Mouse (Mus musculus): ENCODE measurements around the gene Pygo2. TPM values are rescaled to one million over a fixed set of nuclear protein-coding genes. Genes with fewer than 3 reads are reported as not detected.

Gene Pygo2
- polyA plus RNA-seq, 1 experiment, result not detected

DNA sequence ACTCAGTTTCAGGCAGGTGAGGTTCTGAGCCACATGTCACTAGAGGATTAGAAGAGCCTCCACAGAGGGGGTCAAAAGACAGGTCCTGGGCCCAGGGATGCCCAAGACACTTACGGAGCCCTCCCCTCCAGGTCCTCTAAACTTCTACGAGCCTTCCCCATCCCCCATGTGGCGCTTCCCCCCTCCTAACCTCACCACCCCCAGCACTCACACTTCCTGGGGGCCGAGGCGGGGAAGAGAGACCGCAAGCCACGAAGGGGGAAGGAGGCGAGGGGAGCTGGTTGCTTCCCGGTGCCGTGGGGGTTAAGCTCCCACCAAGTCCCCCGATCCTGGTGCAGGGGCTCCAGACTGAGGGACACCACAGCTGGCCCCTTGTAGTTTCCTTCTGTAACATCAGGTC lies 44.6 kb upstream of the Pygo2 start:
- TF ChIP-seq CTCF (IDR thresholded peaks at IDR 0.05; ENCODE audit: insufficient read depth, low read depth, low read length), result no peak
- no peak for TF ChIP-seq POLR2A (IDR thresholded peaks at IDR 0.05; ENCODE audit: insufficient read depth, low read depth, low read length)
- WGBS, result 75% methylated on average over 11 of the region's 11 CpGs
- Histone ChIP-seq H3K4me3 (ENCODE audit: insufficient read depth, low read depth, low read length) (no peak overlapping the region), H3K27ac (ENCODE audit: insufficient read depth, low read depth, low read length) (no peak overlapping the region), H3K4me1 (ENCODE audit: control insufficient read depth, insufficient read depth, low read length) (peaks cover 15% of the 10 kb centered on the region)

DNA sequence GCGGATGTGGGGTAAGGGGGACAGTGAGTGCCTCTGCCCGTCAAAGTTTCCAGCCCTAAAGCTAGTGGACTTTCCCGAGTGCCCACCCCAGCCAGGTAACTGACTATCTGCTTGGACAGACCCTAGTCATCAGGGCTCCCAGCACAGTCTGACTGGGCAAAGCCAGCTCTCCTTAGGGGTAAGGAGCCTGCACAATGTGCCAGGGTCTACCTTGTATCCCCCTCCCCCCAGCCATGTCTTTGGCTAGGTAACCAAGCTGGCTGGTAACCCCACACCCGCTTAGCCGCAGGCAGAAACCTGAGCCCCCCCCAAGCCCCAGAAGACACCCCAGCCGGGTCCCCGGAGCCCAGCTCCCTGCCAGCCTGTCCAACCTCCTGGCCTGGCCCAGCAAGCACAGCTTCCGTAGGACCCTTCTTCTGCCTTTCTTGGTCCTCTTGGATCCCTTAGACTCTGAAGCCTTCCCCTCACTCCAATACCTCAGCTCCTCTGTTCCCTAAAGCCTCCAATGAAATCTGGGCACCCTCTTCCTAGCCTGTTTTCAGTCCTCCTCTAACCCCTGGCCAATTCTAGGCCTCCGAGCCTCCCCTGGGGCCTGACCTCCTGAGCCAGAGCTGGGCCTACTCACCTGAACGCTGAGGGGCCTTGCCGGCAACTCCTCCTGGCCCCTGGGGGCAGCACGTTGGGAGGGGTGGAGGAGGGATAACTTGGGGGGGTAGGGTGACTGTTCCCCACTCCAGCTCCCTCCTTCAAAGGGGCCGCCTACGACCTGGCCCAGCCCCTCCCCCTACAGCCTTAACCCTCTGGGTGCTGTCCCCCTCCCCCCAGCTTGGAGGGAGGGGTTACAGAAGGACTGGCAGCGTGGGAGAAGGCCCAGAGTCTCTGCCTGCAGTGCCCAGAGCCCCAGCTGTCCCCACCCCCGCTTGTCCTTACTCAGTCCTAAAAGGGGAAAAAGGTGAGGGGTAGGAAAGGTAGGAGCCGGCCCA lies 43.3 kb upstream of the Pygo2 start:
- 69% methylated on average over 17 of the region's 17 CpGs for WGBS
- no peak overlapping the region for H3K4me3 ChIP-seq (ENCODE audit: insufficient read depth, low read depth, low read length)
- TF ChIP-seq CTCF (IDR thresholded peaks at IDR 0.05; ENCODE audit: insufficient read depth, low read depth, low read length) (no peak), POLR2A (IDR thresholded peaks at IDR 0.05; ENCODE audit: insufficient read depth, low read depth, low read length) (no peak)
- H3K27ac ChIP-seq (ENCODE audit: insufficient read depth, low read depth, low read length), result no peak overlapping the region
- H3K4me1 ChIP-seq (ENCODE audit: control insufficient read depth, insufficient read depth, low read length), result peaks cover 25% of the 10 kb centered on the region

DNA sequence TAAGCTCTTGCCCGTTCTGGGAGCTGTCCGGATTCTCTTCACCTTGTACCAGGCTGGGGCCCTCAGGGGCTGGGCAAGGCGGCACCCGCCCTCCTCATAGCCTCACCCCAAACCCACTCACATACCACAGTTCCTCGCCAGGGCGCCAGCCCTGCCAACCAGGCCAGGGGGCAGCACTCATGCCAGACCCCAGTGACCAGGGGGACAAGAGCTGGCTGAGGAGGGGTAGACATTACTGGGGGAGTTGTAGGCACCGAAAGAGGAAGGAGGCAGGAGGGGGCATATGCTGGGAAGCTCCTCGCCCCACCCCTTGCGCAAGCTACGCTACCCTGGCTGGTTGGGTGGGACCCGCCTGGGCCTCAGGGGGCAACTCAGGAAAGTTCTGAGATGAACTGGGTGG lies 42.4 kb upstream of the Pygo2 start:
- TF ChIP-seq CTCF (IDR thresholded peaks at IDR 0.05; ENCODE audit: insufficient read depth, low read depth, low read length) (no peak), POLR2A (IDR thresholded peaks at IDR 0.05; ENCODE audit: insufficient read depth, low read depth, low read length) (no peak)
- Histone ChIP-seq H3K4me3 (ENCODE audit: insufficient read depth, low read depth, low read length) (no peak overlapping the region), H3K4me1 (ENCODE audit: control insufficient read depth, insufficient read depth, low read length) (peaks cover 31% of the 10 kb centered on the region), H3K27ac (ENCODE audit: insufficient read depth, low read depth, low read length) (no peak overlapping the region)
- WGBS, result 71% methylated on average over 11 of the region's 11 CpGs

- Histone ChIP-seq H3K4me1 (ENCODE audit: control insufficient read depth, insufficient read depth, low read length) (peaks cover 33% of the 10 kb centered on the region), H3K27ac (ENCODE audit: insufficient read depth, low read depth, low read length) (no peak overlapping the region), H3K4me3 (ENCODE audit: insufficient read depth, low read depth, low read length) (no peak overlapping the region)
- TF ChIP-seq POLR2A (IDR thresholded peaks at IDR 0.05; ENCODE audit: insufficient read depth, low read depth, low read length), result no peak
- TF ChIP-seq CTCF (IDR thresholded peaks at IDR 0.05; ENCODE audit: insufficient read depth, low read depth, low read length), result no peak
- 45% methylated on average over 11 of the region's 11 CpGs for WGBS
These were observed 41.7 kb upstream of the Pygo2 start for GRCm38 (mm10) chr3:89388134-89388881.

DNA sequence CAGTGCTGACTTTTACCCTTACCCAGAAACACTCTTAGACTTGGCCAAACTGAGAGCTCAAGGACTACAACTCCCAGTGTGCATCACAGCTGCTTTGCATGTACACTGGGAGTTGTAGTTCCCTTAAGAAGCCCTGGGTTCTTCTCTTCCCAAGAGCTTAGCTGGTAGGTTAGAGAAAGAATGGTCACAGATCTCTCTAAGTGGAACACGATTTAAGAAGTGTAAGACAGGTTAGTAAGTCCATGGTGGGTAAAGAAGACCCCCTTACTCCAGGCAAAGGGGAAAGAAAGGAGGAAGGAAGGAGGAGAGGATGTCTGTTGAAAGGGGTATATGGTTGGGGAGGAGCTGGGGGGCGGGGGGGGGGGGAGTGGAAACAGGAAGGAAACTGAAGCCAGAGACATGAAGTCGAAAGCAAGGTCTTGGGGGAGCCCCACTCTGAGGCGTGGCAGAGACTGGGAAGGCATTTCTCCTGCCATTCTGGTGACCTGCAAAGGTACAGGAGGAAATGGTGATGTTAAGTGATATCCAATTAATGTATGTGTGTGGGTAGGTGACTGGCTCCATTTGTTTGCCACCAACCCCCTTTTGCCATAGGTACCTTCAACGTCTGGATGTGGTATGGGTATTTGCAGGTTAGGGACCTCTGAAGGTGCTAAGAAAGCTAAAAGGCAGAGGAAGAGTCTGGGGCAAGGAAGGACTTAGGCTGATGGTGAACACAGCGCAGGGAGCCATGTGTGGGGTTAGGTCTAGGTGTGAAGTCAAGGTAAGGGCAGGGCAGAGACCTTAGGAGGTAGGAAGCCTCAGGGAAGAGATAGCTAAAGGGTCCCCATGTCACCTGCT lies 40.9 kb upstream of the Pygo2 start:
- no peak overlapping the region for H3K27ac ChIP-seq (ENCODE audit: insufficient read depth, low read depth, low read length)
- 66% methylated on average over 6 of the region's 6 CpGs for WGBS
- no peak overlapping the region for H3K4me3 ChIP-seq (ENCODE audit: insufficient read depth, low read depth, low read length)
- peaks cover 41% of the 10 kb centered on the region for H3K4me1 ChIP-seq (ENCODE audit: control insufficient read depth, insufficient read depth, low read length)
- no peak for TF ChIP-seq CTCF (IDR thresholded peaks at IDR 0.05; ENCODE audit: insufficient read depth, low read depth, low read length)
- TF ChIP-seq POLR2A (IDR thresholded peaks at IDR 0.05; ENCODE audit: insufficient read depth, low read depth, low read length), result no peak

GRCm38 (mm10) chr3:89390111-89390515 lies 39.9 kb upstream of the Pygo2 start:
- H3K4me3 ChIP-seq (ENCODE audit: insufficient read depth, low read depth, low read length), result no peak overlapping the region
- TF ChIP-seq CTCF (IDR thresholded peaks at IDR 0.05; ENCODE audit: insufficient read depth, low read depth, low read length) (no peak), POLR2A (IDR thresholded peaks at IDR 0.05; ENCODE audit: insufficient read depth, low read depth, low read length) (no peak)
- H3K4me1 ChIP-seq (ENCODE audit: control insufficient read depth, insufficient read depth, low read length), result peaks cover 50% of the 10 kb centered on the region
- 45% methylated on average over 5 of the region's 5 CpGs for WGBS
- H3K27ac ChIP-seq (ENCODE audit: insufficient read depth, low read depth, low read length), result no peak overlapping the region

- Histone ChIP-seq H3K4me3 (ENCODE audit: insufficient read depth, low read depth, low read length) (peak overlapping the region; percentile 50), H3K27ac (ENCODE audit: insufficient read depth, low read depth, low read length) (no peak overlapping the region; the same call in 1 of the 2 replicates), H3K4me1 (ENCODE audit: control insufficient read depth, insufficient read depth, low read length) (peaks cover 52% of the 10 kb centered on the region)
- TF ChIP-seq POLR2A (IDR thresholded peaks at IDR 0.05; ENCODE audit: insufficient read depth, low read depth, low read length) (no peak), CTCF (IDR thresholded peaks at IDR 0.05; ENCODE audit: insufficient read depth, low read depth, low read length) (no peak)
- 15% methylated on average over 19 of the region's 19 CpGs for WGBS
These were observed 39.0 kb upstream of the Pygo2 start for GRCm38 (mm10) chr3:89390699-89391662.
